Mouse (Mus musculus) lung, embryonic 15.5 days (tissue): Measurements from ENCODE around the gene Trmt1. TPM values are rescaled to one million over a fixed set of nuclear protein-coding genes. Genes with fewer than 3 reads are reported as not detected.

Source experiments
- ATAC-seq: fragments of 200-750 bp; cut with Nextera tagmentation; 2 replicates; pipeline ENCODE4 v1.8.0; 2017; ENCODE audit warnings: moderate number of reproducible peaks, borderline replicate concordance; ENCODE audit not compliant: low FRiP score, low TSS enrichment; ENCODE audit errors: extremely low read depth
- H3K27ac ChIP-seq: fragments of 300-500 bp; sonication (generic); 2 replicates; pipeline ENCODE4 v1.5.1; 2015; ENCODE audit warnings: moderate library complexity, mild to moderate bottlenecking, inconsistent platforms
- H3K27me3 ChIP-seq: fragments of 300-500 bp; sonication (generic); 2 replicates; pipeline ENCODE4 v1.6.1; 2015; ENCODE audit warnings: inconsistent platforms
- H3K36me3 ChIP-seq: fragments of 300-500 bp; sonication (generic); 2 replicates; pipeline ENCODE4 v1.6.1; 2015; ENCODE audit warnings: inconsistent platforms
- H3K4me1 ChIP-seq: fragments of 300-500 bp; sonication (generic); 2 replicates; pipeline ENCODE4 v1.6.1; 2015; ENCODE audit warnings: inconsistent platforms
- H3K4me2 ChIP-seq: fragments of 300-500 bp; sonication (generic); 2 replicates; pipeline ENCODE4 v1.6.1; 2015; ENCODE audit warnings: inconsistent platforms, mild to moderate bottlenecking, moderate library complexity
- H3K4me3 ChIP-seq: fragments of 300-500 bp; sonication (generic); 2 replicates; pipeline ENCODE4 v1.5.1; 2015; ENCODE audit warnings: mild to moderate bottlenecking, inconsistent platforms
- H3K9ac ChIP-seq: fragments of 300-500 bp; sonication (generic); 2 replicates; pipeline ENCODE4 v1.6.1; 2015; ENCODE audit warnings: inconsistent platforms
- H3K9me3 ChIP-seq: fragments of 300-500 bp; sonication (generic); 2 replicates; pipeline ENCODE4 v1.6.1; 2016; ENCODE audit warnings: inconsistent platforms
- WGBS: fragments of 180-500 bp; shearing (Covaris S2); methylation state at CpG from one replicate; pipeline ENCODE4 v1.1.7; 2015; 5-methylcytosine and 5-hydroxymethylcytosine counted together
- polyA plus RNA-seq: library from polyadenylated mRNA; unstranded; fragments of >200 nt; fragmentation: Nextera tagmentation; extraction: Ambion mirVana; gene quantifications from 2 replicates; pipeline ENCODE4 v1.2.1, GENCODE M21; 2015

Trmt1 gene
- polyA plus RNA-seq, 1 experiment from 2014 or later: 58.4 TPM

DNA sequence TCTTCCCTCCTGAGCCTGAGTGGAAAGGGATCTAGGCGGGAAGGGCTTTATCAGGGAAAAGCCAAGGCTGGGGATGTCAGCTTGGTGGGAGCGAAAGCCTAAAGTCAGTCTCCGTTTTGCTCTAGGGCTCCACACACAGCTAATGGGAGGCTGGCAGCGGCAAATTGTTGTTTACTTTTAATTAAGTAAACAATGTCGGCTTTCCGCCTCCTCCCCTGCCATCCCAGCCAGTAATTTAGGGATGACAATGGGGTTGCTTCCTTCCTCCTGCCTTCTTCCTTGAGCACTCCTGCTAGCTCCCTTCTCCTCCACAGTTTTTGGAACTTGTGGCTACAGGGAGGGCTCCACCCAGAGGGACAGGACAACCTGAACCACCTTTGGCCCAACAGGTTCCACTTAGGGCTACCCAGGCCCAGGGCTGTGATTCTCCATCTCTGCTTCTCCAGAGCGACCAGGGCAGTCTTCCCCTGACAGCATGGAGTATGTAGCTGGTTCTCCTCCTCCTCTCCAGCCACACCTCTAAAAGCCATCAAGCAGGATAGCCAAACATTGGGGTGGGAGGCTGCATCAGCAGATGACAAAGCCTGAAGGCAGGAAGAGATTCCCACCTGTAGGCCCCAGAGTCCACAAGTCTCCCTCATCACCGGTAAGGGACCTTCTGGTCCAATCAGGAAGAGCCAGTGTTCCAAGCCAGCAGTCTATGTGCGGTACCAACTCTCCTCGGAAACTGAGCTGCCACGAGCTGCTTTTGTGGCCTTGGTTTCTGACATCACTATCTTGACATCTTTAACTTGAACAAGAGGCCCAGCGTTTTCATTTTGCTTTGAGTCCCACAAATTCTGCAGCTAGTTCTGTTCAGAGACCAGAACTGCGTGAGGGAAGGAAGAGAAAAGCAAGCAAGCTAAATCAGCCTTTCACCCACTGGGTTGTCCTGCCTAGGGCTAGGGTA lies 55.1 kb downstream of the Trmt1 start:
- peaks cover 87% of the 10 kb centered on the region for H3K4me1 ChIP-seq
- 37% methylated on average over 13 of the region's 13 CpGs for WGBS
- no peaks in the 10 kb centered on the region for H3K9me3 ChIP-seq
- no peak overlapping the region for H3K9ac ChIP-seq
- no peak overlapping the region for H3K4me3 ChIP-seq
- no peaks in the 10 kb centered on the region for H3K27me3 ChIP-seq
- ATAC-seq: no peak
- H3K4me2 ChIP-seq: no peak overlapping the region
- peak overlapping the region; percentile 94 for H3K27ac ChIP-seq
- H3K36me3 ChIP-seq: no peaks in the 10 kb centered on the region

DNA sequence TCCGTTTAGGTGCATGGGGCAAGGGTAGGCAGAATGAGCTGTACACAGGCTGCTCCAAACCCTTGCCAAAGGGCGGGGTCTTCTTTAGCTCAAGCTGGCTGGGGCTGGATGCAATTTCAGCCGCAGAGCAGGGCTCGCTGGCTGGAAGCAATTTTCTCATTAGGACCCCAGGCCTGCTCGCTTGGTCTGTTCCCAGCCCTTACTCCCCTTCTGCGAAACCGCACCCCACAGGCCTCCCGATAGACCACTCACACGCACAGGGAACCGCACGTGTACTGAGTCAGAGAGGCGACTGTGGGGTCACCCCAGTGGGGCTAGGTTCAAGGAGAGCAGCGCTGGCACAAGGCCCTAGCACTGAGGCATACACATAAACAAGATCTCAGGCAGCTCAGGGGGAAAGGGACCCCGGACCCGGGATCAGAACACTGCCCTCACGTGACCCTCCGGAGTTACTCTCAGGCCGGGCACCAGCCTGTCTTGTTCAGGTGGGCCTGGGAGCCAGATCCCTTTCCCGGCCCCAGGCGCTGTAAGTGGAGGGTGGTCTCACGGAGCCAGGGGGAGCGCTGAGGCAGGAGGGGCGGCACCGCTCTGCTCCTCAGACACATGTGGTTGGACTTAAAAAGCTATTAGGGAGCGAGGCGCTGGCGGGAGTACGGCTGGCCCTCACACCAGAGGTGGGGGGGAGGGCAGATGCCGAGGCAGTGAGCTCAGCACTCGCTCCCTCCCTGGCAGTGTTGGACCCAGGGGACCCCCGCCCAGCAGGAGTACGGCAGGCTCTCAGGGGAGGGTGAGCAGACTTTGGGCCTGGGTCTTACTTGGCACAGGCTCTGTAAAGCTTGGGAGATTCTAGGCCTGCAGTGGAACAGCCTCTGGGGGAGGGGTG lies 56.3 kb downstream of the Trmt1 start:
- no peaks in the 10 kb centered on the region for H3K27me3 ChIP-seq
- no peak overlapping the region for H3K4me3 ChIP-seq
- H3K9ac ChIP-seq: peak overlapping the region; percentile 27; the same call in 1 of the 2 replicates
- ATAC-seq: peak; percentile 58
- H3K4me2 ChIP-seq: peak overlapping the region; percentile 42
- H3K27ac ChIP-seq: peak overlapping the region; percentile 94
- 14% methylated on average over 32 of the region's 32 CpGs for WGBS
- H3K4me1 ChIP-seq: peaks cover 91% of the 10 kb centered on the region
- no peaks in the 10 kb centered on the region for H3K9me3 ChIP-seq
- no peaks in the 10 kb centered on the region for H3K36me3 ChIP-seq

DNA sequence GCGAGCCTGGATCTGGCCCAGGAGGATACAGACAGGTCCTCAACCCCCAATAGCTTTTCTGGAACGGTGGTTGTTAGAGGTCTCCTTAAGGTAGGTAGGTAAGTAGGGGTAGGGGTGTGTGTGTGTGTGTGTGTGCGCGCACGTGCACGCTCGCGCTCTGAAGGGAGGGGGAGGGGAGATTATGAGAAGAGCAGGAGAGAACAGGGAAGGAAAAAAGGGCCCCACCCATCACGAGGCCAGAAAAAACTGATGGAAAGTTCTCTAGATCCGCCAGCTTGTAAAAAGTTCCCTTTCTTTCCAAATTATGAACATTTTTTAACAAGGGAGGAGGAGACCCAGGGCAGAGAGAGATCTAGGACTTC lies 56.9 kb downstream of the Trmt1 start:
- Histone ChIP-seq H3K9ac (no peak overlapping the region), H3K27me3 (no peaks in the 10 kb centered on the region), H3K9me3 (no peaks in the 10 kb centered on the region), H3K4me2 (peak overlapping the region; percentile 42), H3K27ac (peak overlapping the region; percentile 94), H3K4me3 (no peak overlapping the region), H3K4me1 (peaks cover 85% of the 10 kb centered on the region), H3K36me3 (no peaks in the 10 kb centered on the region)
- 15% methylated on average over 10 of the region's 10 CpGs for WGBS
- peak; percentile 15 for ATAC-seq

GRCm38 (mm10) chr8:84743517-84744420 lies 57.7 kb downstream of the Trmt1 start:
- no peaks in the 10 kb centered on the region for H3K27me3 ChIP-seq
- WGBS: 17% methylated on average over 17 of the region's 17 CpGs
- ATAC-seq: peak; percentile 61

DNA sequence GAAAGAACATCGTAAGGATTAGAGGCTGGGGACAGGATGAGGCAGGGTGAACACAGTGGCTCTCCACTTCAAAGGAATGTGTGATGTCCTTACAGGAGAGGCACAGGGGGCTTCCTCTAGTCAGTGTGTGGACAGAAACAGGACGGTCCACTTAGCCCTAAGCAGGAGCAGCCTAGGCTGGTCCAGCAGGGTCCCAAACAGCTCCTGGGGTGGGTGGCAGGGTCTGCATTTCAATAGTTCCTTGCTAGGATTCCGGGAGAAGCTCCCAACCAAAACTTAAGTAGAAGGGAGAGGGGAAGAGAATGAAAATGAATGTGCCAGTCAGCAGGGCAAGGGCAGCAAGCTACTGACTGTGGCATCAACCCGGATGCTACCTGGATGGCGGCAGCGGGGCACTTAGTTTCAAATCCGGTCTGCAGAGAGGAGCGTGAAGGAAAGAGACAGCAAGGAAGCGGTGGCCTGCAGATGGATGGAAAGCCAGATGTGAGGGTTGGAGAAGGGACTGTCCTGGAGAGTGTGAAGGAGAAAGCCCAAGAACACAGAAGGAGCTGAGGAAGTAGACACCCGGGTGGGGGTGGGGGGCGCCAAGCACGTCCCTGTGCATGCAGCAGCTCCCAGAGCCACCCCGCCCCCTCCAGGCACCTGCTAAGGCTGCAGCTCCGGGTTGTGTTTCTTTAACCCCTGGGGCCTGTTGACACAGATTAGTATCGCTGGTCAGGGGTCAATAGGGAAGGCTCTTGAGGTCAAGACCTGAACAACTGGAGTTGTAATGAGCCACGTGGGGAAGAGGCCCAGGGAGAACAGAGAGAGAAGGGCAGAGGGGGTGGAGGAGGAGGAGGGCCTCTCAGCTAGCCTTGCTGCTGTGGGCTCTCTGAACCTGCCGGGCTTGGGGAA lies 59.2 kb downstream of the Trmt1 start:
- H3K4me1 ChIP-seq: peaks cover 71% of the 10 kb centered on the region
- no peaks in the 10 kb centered on the region for H3K27me3 ChIP-seq
- 0 out of 2 replicates have a peak, but pooled peaks cover 6% of the 10 kb centered on the region for H3K36me3 ChIP-seq
- no peaks in the 10 kb centered on the region for H3K9me3 ChIP-seq
- 12% methylated on average over 17 of the region's 17 CpGs for WGBS
- peak overlapping the region; percentile 94 for H3K27ac ChIP-seq
- H3K9ac ChIP-seq: peak overlapping the region; percentile 23; the same call in 1 of the 2 replicates
- no peak overlapping the region for H3K4me3 ChIP-seq
- H3K4me2 ChIP-seq: peak overlapping the region; percentile 18; the same call in 1 of the 2 replicates
- ATAC-seq: no peak

More at GRCm38 (mm10) chr8:84743517-84744420, 57.7 kb downstream of the Trmt1 start:
- peak overlapping the region; percentile 94 for H3K27ac ChIP-seq
- peak overlapping the region; percentile 24 for H3K9ac ChIP-seq
- H3K4me2 ChIP-seq: peak overlapping the region; percentile 35
- no peak overlapping the region for H3K4me3 ChIP-seq
- H3K9me3 ChIP-seq: no peaks in the 10 kb centered on the region
- peaks cover 77% of the 10 kb centered on the region for H3K4me1 ChIP-seq
- H3K36me3 ChIP-seq: no peaks in the 10 kb centered on the region

Other genes starting within 250 kb of the Trmt1 start
- gene Ier2, start 23.5 kb upstream of the Trmt1 start, polyA plus RNA-seq: 91.2 and 92.0 TPM in 2 replicates
- gene Nacc1, start 1.6 kb downstream of the Trmt1 start, polyA plus RNA-seq: 20.2 and 21.6 TPM in 2 replicates
- gene Lyl1, start 15.2 kb downstream of the Trmt1 start, polyA plus RNA-seq: 11.9 and 12.1 TPM in 2 replicates
- gene G430095P16Rik, start 36.7 kb downstream of the Trmt1 start, polyA plus RNA-seq: 3.4 and 4.4 TPM in 2 replicates
- gene Nfix, start 114.0 kb downstream of the Trmt1 start, polyA plus RNA-seq: 39.2 and 42.7 TPM in 2 replicates
- gene Dand5, start 136.5 kb downstream of the Trmt1 start, polyA plus RNA-seq: 6.0 and 6.3 TPM in 2 replicates
- 43.4 and 47.0 TPM in 2 replicates for gene Gadd45gip1, start 145.2 kb downstream of the Trmt1 start, polyA plus RNA-seq
- 112 and 127 TPM in 2 replicates for gene Rad23a, start 154.4 kb downstream of the Trmt1 start, polyA plus RNA-seq
- gene Calr, start 160.6 kb downstream of the Trmt1 start, polyA plus RNA-seq: 1,037 and 1,080 TPM in 2 replicates
- gene Farsa, start 170.7 kb downstream of the Trmt1 start, polyA plus RNA-seq: 96.9 and 98.9 TPM in 2 replicates
- gene Syce2, start 185.8 kb downstream of the Trmt1 start, polyA plus RNA-seq: 69.6 and 72.1 TPM in 2 replicates
- 34.9 and 35.7 TPM in 2 replicates for gene Gcdh, start 207.6 kb downstream of the Trmt1 start, polyA plus RNA-seq
- gene Klf1, start 215.6 kb downstream of the Trmt1 start, polyA plus RNA-seq: 1.6 and 3.1 TPM in 2 replicates
- gene Dnase2a, start 222.3 kb downstream of the Trmt1 start, polyA plus RNA-seq: 14.8 and 15.4 TPM in 2 replicates